Mouse (Mus musculus): ENCODE results near the gene Vti1a.

Gene Vti1a

DNA sequence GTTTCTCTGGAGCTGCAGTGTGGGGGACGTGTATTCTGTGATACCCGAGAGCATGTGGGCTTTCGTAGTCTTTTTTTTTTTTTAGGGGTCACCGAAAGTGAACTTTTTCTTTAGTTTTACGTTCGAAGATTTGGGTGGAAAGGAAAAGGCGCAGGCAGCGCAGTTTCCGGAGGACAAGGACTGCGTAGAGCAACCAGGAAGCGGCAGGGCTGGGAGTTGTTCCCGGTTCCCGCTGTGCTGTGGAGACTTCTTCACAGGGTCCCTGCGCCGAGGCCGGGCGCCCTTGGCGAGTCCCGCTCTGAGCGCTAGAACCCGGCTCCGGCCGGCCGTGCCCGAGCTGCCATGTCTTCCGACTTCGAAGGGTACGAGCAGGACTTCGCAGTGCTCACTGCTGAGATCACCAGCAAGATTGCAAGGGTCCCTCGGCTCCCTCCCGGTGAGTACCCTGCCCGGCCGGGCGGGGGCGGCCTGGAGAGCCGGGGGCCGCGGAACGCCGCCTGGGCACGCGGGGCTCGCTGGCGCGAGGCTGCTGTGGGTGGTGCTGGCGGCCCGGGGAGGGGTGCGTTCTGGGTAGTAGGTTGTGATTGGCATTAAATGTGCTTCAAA is at the start of gene Vti1a:
Vti1a (plus strand) TSS at position 187 of the 606 bp plus-strand sequence.
- DNase-seq (ENCODE audit: low spot score in 2 of 2) = peak; percentile 70 to 82

DNA sequence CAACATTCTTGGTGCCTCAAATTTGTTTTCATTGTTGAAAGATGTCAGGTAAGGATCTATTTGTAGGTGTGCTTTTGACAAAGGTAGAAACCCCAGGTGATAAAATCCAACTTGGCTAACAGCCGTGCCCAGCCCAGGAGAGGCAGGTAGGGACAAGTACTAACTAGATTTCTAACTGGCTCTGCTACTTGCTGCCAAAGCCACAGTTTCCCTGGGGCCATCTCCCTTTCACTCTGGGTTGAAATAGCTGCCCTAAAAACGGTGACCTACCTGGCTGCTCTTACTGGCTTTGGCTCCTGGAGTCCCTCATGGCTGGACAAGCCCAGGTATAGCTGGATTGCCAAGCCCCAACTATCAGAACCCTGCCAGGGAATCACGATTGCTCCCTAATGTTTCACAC is 49.3 kb upstream of the Vti1a start:
- no peak for DNase-seq (ENCODE audit: low spot score in 2 of 2)

DNA sequence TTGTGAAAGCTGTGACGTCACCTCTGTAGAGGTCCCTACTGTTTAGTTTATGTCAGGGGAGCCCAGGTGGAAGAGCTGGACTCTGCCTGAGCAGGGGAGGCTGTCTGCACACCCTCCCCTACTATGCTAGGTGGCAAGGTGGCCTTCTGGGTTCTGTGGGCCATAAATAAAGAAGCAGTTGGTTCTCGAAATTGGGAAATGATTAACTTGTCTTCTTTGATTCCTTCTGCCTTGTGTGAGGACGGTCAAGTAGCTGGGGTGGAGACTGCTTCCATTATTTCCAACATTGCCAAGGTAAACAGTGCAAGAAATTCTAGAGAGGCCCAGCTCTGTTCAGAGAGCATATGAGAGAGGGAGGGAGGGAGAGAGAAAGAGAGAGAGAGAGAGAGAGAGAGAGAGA is 47.9 kb upstream of the Vti1a start:
- DNase-seq (ENCODE audit: low spot score in 2 of 2) = no peak

DNA sequence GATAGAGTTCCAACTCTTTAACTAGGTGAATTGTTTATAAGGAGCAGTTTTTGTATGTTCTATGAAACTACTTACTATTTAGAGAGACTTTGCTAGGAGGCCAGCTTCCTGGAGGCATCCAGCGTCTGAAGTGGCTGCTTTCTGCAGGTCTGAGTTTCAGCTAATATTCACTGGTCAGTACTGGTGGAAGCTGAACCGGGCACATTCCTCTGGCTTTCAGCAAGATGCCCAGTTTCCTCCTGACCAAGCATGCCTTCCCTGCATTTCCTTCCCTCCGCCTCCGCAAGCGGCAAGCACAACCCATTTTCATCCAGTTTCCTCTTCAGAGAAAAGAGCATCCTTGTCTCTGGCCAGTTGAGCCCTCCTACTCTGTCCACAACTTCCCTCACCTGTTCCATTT is 47.0 kb upstream of the Vti1a start:
- DNase-seq (ENCODE audit: low spot score in 2 of 2) = no peak

GRCm38 (mm10) chr19:55271448-55271847 is 44.6 kb upstream of the Vti1a start:
- DNase-seq (ENCODE audit: low spot score in 2 of 2) = no peak

DNA sequence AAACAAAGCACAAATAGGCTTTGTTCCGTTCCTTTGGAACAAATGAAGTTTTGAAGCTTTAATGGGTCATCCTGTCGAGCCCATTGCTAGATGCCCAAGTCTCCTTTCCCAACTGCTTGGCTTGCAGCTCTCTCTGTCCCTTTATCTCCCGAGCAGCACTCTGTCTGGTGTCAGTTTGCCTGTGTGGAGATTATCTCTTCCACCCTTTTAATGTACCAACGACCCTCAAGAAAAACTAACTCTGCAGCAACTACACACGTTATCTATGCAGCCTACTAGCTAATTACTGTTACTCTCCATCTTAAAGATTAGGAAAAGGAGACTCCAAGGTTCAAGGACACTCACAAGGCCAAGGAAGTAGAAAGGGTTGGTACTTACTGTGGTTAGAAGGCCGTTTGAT is 42.8 kb upstream of the Vti1a start:
- DNase-seq (ENCODE audit: low spot score in 2 of 2) = no peak

DNA sequence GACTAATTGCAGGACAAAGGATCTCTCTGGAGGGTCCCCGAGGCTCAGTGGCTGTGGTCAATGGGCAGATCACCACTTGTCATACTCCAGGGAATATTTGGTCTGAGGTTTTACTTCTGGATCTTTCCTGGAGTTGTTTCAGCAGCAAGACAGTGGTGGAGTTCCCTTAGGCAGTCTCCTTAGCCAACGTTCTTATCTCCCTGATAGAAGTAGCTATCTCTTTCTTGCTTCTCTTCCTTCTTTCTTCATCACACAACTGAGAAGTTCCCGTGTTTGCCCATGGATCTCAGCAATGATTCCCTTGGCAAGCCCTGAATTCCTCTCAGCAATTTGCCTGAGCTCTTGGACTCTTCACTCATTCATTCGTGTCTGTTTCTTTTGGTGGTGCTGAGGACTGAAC is 40.0 kb upstream of the Vti1a start:
- no peak for DNase-seq (ENCODE audit: low spot score in 2 of 2)

DNA sequence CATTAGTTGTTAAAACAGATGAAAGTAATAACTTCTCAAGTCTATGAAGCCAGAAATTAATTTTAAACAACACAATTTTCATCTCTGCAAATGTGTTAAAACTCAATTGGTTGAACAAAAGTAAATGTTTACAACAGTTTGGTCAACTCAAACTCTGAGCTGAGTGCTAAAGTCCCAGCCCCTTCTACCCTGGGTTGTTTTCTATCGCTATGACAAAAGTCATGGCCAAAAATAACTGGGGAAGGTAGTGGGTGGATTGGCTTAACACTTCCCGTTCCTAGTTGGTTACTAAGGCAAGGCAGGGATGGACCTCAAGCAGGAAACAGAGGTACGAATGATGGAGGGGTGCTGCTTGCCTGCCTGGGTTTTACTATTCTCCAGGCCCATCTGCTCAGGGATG is 39.3 kb upstream of the Vti1a start:
- no peak for DNase-seq (ENCODE audit: low spot score in 2 of 2)

- no peak for DNase-seq (ENCODE audit: low spot score in 2 of 2)
Observed at GRCm38 (mm10) chr19:55284093-55284492, 32.0 kb upstream of the Vti1a start.

- no peak for DNase-seq (ENCODE audit: low spot score in 2 of 2)
Observed at GRCm38 (mm10) chr19:55286034-55286433, 30.1 kb upstream of the Vti1a start.

DNA sequence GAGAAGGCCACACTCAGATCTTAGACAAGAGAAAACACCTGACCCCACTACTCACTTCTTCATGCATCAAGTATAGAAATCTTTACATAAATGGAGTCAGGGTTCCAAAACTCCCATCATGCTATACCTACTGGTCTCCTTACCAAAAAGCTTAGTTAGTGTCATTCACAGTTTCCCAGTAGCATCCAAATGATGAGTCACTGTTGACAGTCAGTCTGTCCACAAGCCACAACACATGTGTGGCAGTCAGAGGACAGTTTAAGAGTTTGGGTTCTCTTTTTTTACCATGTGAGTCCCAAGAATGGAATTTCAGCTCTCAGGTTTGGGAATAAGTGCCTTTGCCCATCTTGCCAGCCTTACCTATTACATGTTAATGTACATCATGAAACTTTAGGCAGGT is 27.1 kb upstream of the Vti1a start:
- DNase-seq (ENCODE audit: low spot score in 2 of 2) = no peak

GRCm38 (mm10) chr19:55290621-55291270 is 25.3 kb upstream of the Vti1a start:
- DNase-seq (ENCODE audit: low spot score in 2 of 2) = no peak

GRCm38 (mm10) chr19:55292210-55292850 is 23.8 kb upstream of the Vti1a start:
- DNase-seq (ENCODE audit: low spot score in 2 of 2) = no peak

- DNase-seq (ENCODE audit: low spot score in 2 of 2) = no peak
Observed at GRCm38 (mm10) chr19:55293175-55293574, 22.9 kb upstream of the Vti1a start.

- DNase-seq (ENCODE audit: low spot score in 2 of 2) = no peak
Observed at GRCm38 (mm10) chr19:55295075-55295474, 21.0 kb upstream of the Vti1a start.

DNA sequence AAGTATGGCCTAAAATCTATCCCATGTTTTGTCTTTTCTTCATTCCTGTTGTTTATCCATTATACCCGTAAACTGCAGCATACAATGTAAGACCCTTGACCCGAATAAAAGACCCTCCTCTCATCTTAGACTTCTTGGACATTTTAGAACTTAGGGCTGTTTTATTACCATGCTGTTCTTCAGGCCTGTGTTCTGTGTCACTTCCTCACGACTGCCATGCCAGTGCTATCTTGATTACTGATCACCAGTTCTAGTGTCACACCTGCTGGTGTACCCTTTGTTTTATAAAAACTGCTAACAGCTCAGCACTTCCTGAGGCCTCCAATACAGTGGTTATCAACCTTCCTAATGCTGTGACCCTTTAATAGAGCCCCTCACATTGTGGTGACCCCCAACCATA is 20.5 kb upstream of the Vti1a start:
- DNase-seq (ENCODE audit: low spot score in 2 of 2) = no peak

GRCm38 (mm10) chr19:55296301-55296700 is 19.8 kb upstream of the Vti1a start:
- no peak for DNase-seq (ENCODE audit: low spot score in 2 of 2)

GRCm38 (mm10) chr19:55297489-55297888 is 18.6 kb upstream of the Vti1a start:
- no peak for DNase-seq (ENCODE audit: low spot score in 2 of 2)

DNA sequence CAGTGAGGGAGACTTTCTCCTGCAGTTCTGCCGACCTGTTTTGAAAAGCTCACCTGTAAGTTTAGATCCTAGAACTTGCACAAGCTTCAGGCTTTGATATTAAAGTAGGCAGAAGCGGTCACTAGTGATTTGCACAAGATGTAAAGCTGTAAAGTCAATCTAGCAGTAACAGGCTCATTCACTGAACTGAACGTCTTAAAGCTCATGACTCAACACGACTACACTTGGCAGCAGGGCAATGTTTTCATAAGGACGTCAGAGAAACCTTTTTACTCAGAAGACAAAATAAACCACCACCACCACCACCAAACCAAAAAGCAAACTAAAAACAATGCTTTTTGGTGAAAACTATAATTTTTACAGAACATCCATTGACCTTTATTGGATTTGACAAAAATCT is 18.1 kb upstream of the Vti1a start:
- no peak for DNase-seq (ENCODE audit: low spot score in 2 of 2)

- no peak for DNase-seq (ENCODE audit: low spot score in 2 of 2)
Observed at GRCm38 (mm10) chr19:55299378-55299777, 16.7 kb upstream of the Vti1a start.

DNA sequence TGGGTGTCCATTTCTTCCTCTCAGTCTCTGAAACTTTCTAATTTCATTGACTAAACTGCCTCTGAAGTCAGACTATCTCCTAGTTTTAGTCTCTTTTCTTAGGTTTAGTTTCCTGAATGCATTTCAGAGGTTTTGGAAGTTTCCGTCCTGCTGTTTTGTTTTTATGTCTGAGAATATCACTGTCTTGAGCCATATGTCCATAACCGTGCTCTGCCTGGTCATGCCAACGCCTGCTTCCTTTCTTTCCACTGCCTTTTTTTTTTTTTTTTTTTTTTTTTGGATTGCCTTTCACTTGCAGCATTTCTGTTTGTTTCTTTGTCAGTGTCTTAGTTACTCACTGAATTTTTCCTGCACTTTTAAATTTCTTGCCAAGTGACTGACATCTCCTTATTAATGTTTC is 15.6 kb upstream of the Vti1a start:
- no peak for DNase-seq (ENCODE audit: low spot score in 2 of 2)

- DNase-seq (ENCODE audit: low spot score in 2 of 2) = no peak
Observed at GRCm38 (mm10) chr19:55305024-55305423, 11.1 kb upstream of the Vti1a start.

- DNase-seq (ENCODE audit: low spot score in 2 of 2) = no peak
Observed at GRCm38 (mm10) chr19:55311874-55312273, 4.2 kb upstream of the Vti1a start.
